Mouse (Mus musculus) kidney, adult 11 months (tissue): ENCODE measurements at regions not wholly inside any gene's neighbourhood (a gene's known extent, or its start where the extent isn't known, plus 50 kb on each side); places are given as distances from the start of the nearest gene placed in this dataset.

Source experiments
- DNase-seq: peaks from one replicate; pipeline ENCODE4 v3.0.0; 2022

GRCm38 (mm10) chr8:35249747-35250375 lies 515.7 kb upstream of the Gm19410 start:
- no peak for DNase-seq

- DNase-seq: no peak
Observed at GRCm38 (mm10) chr8:35250641-35251040, 514.9 kb upstream of the Gm19410 start.

- DNase-seq: no peak
Observed at GRCm38 (mm10) chr8:35253946-35254345, 511.6 kb upstream of the Gm19410 start.

GRCm38 (mm10) chr8:35255327-35255726 lies 510.3 kb upstream of the Gm19410 start:
- no peak for DNase-seq

- no peak for DNase-seq
Observed at GRCm38 (mm10) chr8:35256958-35257357, 508.6 kb upstream of the Gm19410 start.

GRCm38 (mm10) chr8:35268221-35268620 lies 497.4 kb upstream of the Gm19410 start:
- DNase-seq: no peak

GRCm38 (mm10) chr8:35268986-35269385 lies 496.6 kb upstream of the Gm19410 start:
- no peak for DNase-seq

- no peak for DNase-seq
Observed at GRCm38 (mm10) chr8:35275972-35276371, 489.6 kb upstream of the Gm19410 start.

- no peak for DNase-seq
Observed at GRCm38 (mm10) chr8:35276460-35276859, 489.1 kb upstream of the Gm19410 start.

- no peak for DNase-seq
Observed at GRCm38 (mm10) chr8:35278946-35279345, 486.6 kb upstream of the Gm19410 start.

- DNase-seq: no peak
Observed at GRCm38 (mm10) chr8:35280741-35281140, 484.8 kb upstream of the Gm19410 start.

- no peak for DNase-seq
Observed at GRCm38 (mm10) chr8:35283366-35283765, 482.2 kb upstream of the Gm19410 start.

- DNase-seq: no peak
Observed at GRCm38 (mm10) chr8:35289018-35289417, 476.6 kb upstream of the Gm19410 start.

GRCm38 (mm10) chr8:35289967-35290366 lies 475.6 kb upstream of the Gm19410 start:
- DNase-seq: no peak

- no peak for DNase-seq
Observed at GRCm38 (mm10) chr8:35293437-35294126, 472.0 kb upstream of the Gm19410 start.

GRCm38 (mm10) chr8:35296936-35297335 lies 468.7 kb upstream of the Gm19410 start:
- DNase-seq: no peak

GRCm38 (mm10) chr8:35299088-35299487 lies 466.5 kb upstream of the Gm19410 start:
- DNase-seq: no peak

- no peak for DNase-seq
Observed at GRCm38 (mm10) chr8:35300359-35300758, 465.2 kb upstream of the Gm19410 start.

- no peak for DNase-seq
Observed at GRCm38 (mm10) chr8:35300881-35301521, 464.6 kb upstream of the Gm19410 start.

GRCm38 (mm10) chr8:35302856-35303255 lies 462.7 kb upstream of the Gm19410 start:
- DNase-seq: no peak

- no peak for DNase-seq
Observed at GRCm38 (mm10) chr8:35321270-35321865, 444.2 kb upstream of the Gm19410 start.

- no peak for DNase-seq
Observed at GRCm38 (mm10) chr8:35323180-35323975, 442.2 kb upstream of the Gm19410 start.
